Mouse (Mus musculus) cerebral cortex, adult 2 months (tissue): ENCODE data around the gene Pgf.

Experiments
- WGBS: fragments of 180-500 bp; shearing (Covaris S2); methylation state at CpG from one replicate; pipeline ENCODE4 v1.1.7; 2018; 5-methylcytosine and 5-hydroxymethylcytosine counted together

Gene Pgf

DNA sequence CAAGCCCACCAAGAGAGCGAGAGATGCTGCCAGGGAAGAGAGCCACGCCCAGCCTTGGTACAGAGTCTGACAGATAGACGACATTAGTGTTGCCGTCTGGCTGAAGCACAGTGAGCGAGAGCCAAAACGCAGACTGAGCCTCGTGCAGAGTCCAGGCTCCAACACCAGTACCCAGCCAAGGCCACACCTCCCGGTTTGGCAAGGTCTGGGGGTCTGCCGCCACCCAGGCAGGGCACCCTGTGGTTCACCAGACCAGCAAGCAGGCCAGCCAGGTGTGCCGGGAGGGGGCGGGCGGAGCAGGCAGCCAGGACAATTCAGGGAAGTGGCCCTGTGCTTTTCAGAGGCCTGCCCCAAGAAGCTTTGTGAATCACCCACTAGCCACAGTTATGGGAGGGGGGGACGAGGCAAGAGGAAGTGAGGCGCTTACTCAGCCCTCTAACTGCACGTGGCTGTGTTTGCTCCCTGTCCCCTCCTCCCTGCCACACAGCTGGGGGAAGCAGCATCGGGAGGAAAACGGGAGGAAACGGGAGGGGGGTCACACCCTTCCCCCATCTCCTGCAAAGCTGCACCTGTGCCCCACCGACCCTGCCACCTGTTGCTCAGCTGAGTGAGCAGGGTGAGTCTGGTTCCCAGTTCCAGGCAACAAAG lies 15.0 kb upstream of the Pgf start:
- 33% methylated on average over 19 of the region's 19 CpGs for WGBS

DNA sequence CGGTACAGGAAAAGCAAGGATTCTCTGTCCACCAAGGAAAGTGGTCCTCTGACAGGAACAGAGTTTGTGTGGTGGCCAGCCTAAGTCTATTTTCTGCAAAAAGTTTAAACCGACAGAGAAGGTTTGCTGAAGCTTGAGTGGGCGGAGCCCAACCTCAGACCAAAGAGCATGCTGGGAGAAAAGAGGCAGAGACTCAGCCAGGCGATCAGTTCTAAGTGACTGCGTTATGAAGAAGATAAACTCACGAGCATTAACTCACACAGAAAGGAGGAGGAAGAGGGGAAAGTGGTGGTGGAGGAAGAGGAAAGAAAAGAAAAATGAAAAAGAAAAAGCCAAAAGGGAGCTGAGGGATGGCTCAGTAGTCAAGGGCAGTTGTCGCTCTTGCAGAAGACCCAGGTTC lies 12.7 kb upstream of the Pgf start:
- WGBS, result 86% methylated on average over 7 of the region's 7 CpGs

DNA sequence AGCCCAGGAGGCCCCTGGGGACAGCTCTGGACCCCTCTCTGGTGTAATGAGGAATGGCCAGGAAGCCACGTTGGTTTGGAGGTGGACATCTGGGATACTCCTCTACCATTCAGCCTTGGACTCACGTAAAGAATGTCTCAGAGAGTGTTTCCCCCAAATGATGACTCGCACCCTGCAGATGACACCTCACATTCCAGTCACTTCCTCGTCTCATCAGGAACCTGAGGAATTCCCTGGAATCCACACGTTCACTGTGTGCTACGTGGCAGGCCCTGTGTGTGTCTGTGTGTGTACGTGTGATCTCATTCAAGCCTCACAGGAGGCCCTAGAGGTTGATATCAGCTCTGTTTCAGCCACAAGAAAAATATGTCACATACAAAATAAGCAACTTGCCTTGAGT lies 8.8 kb upstream of the Pgf start:
- WGBS, result 77% methylated on average over 7 of the region's 7 CpGs

DNA sequence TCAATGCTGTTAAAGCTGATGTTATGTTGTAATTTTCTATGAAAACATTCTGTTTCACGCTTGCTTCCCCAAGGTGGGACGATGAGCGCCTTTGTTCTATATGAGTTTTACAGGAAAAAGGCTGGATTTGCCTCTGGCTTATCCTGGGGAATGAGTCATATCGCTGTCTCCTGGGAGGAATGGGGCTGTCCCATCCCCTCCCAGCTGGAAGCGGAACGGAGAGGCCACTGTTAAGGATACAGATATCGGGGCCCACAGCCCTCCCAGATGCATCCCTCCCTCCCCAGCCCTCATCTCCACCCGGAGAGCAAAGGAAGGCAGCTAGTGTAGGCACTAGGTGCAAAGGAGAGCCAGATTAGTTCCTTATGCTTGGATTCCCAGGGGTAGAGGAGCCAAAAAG lies 8.2 kb upstream of the Pgf start:
- WGBS, result 69% methylated on average over 8 of the region's 8 CpGs

DNA sequence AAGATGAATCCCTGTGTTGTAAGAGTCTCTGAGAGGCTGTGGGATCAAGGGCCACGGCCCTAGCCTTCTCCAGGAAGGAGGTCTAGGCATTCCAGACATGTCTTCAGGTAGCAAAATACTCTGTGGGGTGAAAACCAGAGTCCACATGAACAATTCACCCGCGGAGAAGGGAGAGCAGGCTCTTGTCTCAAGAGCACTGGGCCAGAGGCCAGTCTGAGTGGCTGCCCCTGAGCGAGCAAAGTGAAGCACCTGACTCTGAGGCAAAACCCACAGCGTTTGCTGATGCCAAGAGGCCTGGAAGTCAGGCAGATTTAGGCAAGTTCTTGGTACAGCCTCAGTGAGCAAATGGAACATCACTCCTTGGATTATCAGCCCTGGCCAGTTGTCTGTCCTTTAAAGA lies 6.5 kb upstream of the Pgf start:
- whole genome bisulfite sequencing, result 85% methylated on average over 5 of the region's 5 CpGs

DNA sequence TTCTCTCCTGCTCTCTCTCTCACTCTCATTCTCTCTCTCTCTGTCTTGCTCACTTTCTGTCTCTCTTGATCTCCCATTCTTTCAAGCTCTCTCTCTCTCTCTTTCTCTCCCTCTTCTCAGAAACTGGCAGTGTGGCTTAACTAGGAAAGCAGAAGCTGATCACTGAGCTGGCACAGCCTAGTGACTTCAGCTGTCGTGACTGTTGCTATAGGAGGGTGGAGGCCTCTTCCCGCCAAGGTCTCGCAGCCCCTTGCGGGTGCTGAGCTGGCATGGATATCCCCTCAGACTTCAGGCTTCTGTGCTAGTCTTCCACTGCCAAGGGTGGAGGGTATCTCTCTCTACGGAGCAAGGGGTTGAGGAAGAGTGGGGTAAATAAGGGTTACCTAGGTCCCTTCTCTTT lies 5.3 kb upstream of the Pgf start:
- WGBS, result 47% methylated on average over 5 of the region's 5 CpGs

DNA sequence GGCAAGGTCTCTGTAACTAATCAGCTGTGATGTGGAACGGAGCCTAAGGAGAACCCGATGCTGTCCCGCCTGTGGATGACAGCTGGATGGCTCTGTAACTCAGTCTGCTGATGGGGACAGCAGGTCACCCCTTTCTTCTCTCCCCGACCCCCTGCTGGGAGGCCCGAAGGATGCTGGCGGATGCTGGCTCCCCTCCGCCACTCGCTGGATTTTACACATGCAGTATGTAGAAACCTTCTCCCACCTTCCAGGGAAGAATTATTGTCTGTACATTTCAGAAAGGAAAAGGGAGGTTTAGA lies 4.7 kb upstream of the Pgf start:
- 24% methylated on average over 8 of the region's 8 CpGs for WGBS

DNA sequence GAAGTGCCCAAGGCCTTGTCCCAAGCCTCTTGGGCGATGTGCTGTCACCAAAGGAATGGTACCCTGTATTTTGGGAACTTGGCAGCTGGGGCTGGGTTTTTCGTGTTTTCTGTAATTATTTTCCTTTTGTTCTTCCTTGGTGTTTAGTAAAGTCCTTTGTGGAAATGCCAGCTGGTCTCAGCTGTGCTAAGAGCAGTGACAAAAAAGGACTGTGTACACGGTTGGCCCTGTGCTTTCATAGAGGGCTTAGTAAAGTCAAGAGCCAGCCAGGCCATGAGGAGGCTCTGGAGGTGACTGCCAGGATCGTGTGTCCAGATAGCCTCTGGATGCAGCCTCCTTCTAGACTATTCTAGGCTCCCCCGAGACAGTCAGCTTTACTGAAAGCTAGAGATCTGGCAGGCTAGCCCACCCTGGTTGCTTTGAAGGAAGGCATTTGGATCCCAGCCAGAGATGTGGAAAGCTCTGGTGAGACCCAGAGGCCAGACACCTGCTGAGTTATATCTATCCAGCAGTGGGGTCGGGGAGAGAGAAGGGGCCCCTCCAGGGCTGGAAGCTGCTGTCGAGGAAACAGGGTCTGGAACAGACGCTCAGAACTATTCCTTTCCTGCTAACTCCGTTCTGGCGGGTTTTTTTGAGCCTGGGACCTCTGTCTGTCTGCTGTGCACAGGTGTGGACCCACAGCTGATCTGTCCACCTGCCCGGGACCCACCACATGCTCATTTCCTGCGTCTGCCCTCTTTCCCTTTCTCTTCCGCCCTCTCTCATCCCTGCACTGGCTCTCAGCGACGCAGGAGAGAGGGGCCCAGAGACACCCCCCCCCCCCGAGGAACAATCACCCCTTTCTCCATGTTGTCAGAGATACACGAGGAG lies 4.1 kb upstream of the Pgf start:
- 35% methylated on average over 17 of the region's 17 CpGs for WGBS

DNA sequence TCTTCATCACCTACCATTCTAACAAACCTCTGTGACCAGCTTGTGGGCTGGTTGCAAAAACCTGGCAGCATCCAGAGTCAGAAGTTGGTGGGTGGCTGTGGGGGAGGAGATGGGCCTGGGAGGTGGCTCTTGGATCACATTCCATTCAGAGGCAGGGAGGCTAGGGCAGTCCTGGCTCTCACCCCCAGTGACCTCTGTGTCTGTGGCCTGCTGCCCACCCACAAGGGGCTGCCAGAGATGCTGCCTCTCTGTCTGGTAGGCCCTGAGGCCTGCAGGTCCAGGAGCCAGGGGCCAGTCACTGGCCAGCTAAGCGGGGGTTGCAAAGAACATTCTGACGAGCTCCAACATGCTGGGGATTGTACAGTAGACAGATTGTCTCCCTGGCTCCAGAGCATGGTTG lies 704 bp upstream of the Pgf start:
- 87% methylated on average over 2 of the region's 2 CpGs for WGBS

DNA sequence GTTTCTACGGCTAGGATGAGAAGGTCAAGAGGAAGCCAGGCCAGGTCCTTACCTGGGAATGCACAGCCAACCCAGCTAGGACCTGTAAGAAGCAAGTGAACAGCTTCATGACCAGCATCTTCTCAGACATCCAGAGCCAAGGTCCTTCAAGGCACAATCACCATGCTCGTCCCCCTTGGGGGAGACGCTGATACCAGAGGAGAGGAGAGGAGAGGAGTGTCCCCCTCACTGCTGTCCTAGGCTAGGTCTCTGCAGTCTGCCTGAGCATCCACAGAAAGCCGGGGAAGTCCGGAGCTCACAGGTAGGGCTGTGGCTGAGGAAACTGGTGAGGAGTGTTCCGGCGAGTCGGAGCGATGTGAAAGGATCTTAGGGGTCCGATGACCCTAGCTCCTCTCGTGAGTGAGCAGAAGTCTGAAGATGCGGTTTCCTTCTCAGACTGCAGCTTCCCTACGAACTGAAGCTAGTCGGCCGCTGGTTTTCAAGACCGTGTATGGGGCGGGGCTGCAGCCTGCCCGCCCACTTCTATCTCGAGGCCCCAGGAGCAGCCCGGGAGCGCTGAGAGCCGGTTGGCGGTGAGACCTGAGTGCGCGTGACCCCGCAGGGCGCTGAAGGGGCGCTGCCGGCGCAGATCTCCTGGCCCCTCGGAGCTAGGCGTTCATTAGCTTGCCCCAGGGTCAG lies 605 bp downstream of the Pgf start:
- WGBS, result 16% methylated on average over 32 of the region's 32 CpGs

DNA sequence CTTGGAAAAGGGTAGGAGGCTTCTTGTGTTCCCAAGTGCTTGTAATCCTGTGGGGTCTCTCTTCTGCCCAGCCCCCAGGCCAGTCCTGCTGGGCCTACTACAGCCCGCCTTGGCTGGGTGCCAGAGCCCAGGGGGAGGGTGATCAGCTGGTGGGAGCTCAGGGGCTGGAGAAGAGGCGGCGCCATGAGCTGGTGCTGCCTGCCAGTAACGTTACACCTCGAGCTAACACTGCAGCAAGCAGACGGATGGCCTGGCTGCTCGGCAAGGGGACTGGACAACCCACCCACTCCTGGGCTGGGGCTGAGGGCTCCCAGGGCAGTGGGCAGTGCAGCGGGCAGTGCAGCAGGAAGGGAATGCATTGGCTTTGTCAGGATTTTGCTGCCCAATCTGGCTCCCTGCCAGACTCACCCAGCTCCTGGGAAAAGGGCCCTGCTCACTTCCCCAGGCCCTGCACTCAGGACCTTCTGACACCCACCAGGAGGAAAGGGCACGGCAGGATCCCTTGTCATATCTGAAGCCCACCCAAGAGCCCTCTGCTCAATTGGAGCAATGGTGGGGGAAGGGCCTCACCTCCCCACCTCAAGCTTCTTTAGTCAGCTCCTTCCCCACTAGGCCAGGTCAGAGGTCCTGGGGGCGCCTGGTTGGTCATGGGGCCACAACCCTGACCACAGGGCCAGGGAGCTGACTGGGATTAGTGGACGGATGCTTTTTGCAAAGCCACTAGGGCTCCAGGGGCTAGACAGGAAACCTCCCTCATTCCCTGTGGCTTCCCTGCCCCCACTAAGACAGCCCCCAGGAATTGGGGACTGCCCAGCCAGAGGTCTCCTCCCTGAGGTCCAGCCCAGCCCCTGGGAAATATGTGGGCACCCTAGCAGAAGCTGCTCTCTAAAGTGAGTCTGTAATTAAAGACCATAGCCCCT lies 1.4 kb downstream of the Pgf start:
- 44% methylated on average over 11 of the region's 11 CpGs for WGBS

DNA sequence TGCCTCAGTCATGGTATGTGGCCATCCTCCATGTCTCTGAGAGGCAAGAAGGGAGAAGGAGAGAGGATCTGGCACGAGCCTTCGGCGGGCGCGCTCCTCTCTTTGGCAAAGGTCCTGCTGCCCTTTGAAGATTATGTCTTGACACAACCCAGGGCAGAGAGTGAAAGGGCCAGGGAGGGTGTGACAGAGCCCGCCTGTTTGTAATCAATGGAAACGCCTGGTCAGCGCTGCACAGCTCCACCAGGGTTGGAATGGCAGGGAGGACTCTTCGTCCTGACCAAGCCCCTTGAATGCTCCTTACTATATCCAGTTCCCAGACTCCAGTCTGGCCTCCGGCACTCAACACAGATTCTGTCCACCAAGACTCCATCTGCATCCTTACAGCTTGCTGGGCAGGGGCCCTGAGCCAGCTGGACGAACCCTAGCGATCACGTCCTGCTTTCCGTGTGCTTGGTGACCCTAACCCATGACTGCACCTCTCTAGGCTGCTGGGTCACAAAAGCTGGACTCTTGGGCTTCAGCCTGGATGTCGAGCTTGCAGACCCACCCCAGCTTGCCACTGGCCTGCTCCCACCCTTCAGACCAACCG lies 2.4 kb downstream of the Pgf start:
- 62% methylated on average over 16 of the region's 16 CpGs for WGBS

DNA sequence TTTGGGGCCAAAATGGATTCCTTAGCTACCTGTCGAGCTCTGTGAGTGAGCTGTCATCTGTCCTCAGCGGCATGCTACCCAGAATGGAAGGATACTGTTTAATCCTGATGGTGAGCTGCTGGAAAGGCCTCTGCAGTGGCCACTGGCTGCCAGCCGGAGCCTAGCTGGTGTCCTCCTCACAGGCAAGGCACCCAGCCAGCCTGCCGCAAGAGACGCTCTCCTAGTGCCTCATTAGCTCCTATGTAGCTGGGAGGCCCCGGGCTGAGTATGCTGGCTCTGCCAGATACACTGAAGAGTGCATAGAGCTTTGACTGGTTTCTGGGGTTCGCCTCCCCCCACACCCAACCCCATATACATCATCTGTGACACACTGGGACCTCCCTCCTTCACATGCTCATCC lies 3.6 kb downstream of the Pgf start:
- WGBS, result 63% methylated on average over 7 of the region's 7 CpGs

DNA sequence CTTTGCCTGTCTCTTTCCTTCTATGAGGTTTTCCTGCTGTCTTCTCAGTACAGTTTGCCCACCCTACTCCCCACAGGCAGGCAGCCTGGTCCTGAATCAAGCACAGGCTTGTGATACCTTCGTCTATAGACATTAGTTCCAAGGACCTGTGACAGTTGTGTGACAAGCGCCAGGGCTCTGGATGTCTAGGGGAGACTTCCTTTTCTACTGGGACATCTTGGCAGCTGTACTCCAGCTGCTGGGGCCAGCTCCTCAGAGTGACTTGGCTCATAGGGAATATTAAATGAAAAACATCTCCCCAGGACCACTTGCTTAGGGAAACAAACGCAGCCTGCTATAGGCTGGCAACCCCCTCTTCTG lies 6.7 kb downstream of the Pgf start:
- 88% methylated on average over 3 of the region's 3 CpGs for WGBS

DNA sequence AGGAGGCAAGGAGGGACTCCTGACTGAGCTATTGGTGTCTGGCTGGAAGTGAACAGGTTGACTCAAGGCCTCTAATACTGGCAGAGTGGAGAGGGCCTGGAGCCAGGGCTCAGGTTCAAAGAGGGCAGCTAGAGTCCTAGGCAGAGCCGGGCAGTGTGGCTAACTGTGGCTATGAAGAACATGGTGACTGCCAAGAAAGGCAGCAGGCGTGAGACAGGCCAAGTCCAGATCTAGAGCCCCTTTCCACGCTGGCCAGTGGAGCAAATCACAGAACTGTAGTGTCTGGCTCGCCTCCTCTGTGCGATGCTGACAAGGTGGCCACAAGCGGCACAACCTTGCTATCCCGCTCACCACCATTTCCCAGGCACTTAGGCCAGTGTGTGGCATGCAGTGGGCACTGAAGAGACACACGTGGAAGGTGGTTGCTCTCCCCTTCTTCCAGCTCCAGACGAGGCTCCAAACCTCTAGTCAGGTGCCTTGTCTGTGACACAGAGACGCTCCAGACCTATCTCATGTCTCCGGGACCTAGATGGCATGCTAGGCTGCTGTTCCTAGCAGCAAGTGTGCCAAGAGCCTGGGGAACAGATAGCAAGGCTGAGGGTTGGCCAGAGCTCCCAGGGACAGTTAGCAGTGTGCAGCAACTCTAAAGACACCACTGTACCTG lies 7.2 kb downstream of the Pgf start:
- WGBS, result 84% methylated on average over 11 of the region's 11 CpGs

DNA sequence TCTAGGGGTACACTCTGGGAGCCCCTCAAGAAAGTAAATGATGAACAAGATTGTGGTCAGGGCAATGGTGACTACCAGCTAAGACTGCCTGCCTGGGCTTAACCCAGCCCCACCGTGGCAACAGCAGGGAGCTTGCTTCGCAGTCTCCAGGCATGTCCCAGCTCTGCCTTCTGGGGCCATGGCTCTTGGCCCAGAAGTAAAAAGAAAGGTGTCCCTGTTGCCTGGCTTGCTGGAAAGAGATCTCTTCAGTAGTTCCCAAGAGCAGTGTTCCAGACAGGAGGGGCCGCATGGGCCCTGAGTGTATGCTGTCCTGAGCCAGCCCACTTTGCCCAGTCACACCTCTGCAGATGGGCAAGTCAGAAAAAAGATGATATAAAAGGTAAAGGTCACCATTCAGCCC lies 7.7 kb downstream of the Pgf start:
- WGBS, result 55% methylated on average over 3 of the region's 3 CpGs

DNA sequence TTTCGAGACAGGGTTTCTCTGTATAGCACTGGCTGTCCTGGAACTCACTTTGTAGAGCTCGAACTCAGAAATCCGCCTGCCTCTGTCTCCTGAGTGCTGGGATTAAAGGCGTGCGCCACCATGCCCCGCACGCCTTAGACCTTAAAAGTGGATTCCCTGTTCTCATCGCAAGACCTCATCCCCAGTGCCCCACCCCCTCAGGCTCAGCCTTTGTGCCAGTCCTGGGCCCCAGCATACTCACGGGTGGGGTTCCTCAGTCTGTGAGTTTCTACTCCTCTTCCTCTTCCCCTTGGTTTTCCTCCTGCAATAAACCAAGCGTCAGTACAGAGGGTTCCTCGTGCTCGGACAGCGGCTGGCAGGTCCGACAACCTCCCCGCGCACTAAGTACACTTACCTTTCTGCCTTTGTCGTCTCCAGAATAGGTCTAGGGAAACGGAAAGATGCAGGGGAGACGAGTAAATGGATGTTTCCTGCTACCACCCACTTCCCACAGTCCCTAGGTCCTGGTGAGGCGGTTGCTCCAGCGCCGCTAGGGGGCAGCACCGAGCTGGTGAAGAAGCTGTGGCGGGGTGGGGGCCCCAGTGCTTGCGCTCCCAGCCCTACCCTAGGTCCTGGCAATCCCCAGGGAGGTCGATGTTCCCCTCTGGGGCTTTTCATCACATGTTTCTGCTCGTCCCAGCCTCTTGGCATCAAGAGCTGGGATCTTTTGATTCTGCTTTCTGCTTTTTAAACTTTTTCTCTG lies 8.3 kb downstream of the Pgf start:
- 23% methylated on average over 27 of the region's 27 CpGs for WGBS

DNA sequence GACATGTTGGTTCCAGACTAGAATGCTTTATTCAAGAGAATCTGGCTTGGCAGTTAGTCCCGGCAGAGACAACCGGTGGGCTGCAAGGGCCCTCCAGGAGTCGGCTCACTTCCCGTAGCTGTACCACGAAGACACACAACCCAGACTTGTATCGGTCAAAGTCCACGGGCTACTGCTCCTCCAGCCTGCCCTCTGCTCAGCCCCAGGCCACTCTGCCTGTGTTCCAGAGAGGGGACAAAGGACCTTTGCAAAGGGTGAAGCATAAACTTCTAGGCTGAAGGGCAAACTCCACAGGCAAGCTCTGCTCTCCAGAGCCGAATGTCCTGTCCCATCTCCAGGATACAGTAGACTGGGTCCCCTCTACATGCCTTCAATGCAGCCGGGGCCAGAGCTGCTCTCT lies 11.0 kb downstream of the Pgf start:
- WGBS, result 89% methylated on average over 9 of the region's 9 CpGs

DNA sequence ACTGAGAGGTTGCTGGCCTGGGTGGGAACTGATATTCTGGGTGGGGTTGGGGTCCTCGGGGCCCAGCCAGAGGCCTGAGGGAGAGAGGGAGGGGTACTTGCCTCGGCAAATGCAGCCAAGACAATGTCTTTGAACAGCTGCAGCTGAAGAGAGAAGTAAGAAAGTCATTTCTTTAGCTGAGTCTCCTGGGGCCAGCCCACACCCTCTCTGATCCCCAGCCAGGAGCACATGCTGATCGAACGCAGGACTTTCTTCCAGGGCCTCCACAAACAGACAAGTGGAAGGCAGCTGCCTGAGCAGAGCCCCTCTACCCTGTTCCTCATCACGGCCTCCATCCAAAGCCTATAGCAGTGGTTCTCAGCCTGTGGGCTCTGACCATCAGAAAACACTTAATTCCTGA lies 12.6 kb downstream of the Pgf start:
- 82% methylated on average over 5 of the region's 5 CpGs for WGBS

DNA sequence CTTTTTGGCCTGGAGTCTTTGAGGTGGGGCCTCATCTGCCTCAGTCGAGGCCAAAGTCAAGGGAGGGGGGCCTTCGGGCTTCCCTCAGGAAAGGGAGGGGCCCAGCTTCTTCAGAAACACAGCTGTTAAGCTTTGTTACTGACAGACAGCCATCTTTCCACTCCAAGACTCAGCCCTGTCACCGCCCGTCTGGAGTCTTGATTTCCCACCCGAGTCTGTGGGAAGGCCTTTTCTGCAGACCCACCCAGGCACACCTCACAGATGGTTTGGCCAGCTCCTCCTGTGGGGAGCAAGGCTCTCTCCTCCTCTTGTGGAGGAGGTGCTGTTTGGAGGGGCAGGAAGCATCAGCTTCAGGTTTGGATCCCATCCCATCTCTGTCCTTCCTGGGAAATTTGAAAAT lies 18.0 kb downstream of the Pgf start:
- 59% methylated on average over 5 of the region's 5 CpGs for WGBS

DNA sequence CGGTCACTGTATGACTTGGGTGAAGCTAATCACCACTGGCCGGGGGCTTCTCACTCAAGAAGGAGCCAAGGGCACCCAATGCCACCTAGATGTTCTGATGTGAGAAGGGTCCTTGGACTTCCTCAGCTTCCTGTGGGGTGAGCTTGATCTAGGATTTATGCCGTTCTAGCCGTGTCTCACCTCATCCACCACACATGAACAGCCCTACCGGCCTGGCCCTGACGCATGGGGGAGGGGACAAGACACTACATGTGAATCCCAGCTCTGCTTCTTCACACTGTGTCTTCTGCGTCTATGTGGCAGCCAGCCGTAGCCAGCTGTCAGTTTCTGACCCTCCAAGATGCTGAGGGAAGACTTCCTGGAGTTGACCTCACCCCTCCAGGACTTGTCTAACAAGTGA lies 18.8 kb downstream of the Pgf start:
- 91% methylated on average over 8 of the region's 8 CpGs for WGBS
